Mouse (Mus musculus) hindbrain, embryonic 11.5 days (tissue): Measurements from ENCODE around the gene Creb3l4. TPM values are rescaled to one million over a fixed set of nuclear protein-coding genes. Genes with fewer than 3 reads are reported as not detected.

ENCODE experiments used
- ATAC-seq: fragments of 200-750 bp; cut with Nextera tagmentation; 2 replicates; pipeline ENCODE4 v1.8.0; 2017; ENCODE audit warnings: mild to moderate bottlenecking, moderate TSS enrichment, moderate library complexity; ENCODE audit not compliant: low FRiP score
- DNase-seq: peaks from one replicate; pipeline ENCODE4 v3.0.0-alpha.2; 2015; ENCODE audit warnings: low spot score
- H3K27ac ChIP-seq: fragments of 300-500 bp; sonication (generic); 2 replicates; pipeline ENCODE4 v1.5.1; 2014; ENCODE audit warnings: mild to moderate bottlenecking, low read depth, low read length
- H3K27me3 ChIP-seq: fragments of 300-500 bp; sonication (generic); 2 replicates; pipeline ENCODE4 v1.6.1; 2014; ENCODE audit warnings: mild to moderate bottlenecking, low read length, moderate library complexity, mixed read lengths; ENCODE audit not compliant: control insufficient read depth, insufficient read depth
- H3K36me3 ChIP-seq: fragments of 300-500 bp; sonication (generic); 2 replicates; pipeline ENCODE4 v1.6.1; 2014; ENCODE audit warnings: mild to moderate bottlenecking, low read length, moderate library complexity, mixed read lengths; ENCODE audit not compliant: control insufficient read depth, insufficient read depth
- H3K4me1 ChIP-seq: fragments of 300-500 bp; sonication (generic); replicated peaks from 2 replicates; pipeline ENCODE4 v1.6.1; 2014; ENCODE audit warnings: low read length, mixed read lengths; ENCODE audit not compliant: control insufficient read depth, insufficient read depth
- H3K4me2 ChIP-seq: fragments of 300-500 bp; sonication (generic); replicated peaks from 2 replicates; pipeline ENCODE4 v1.6.1; 2014; ENCODE audit warnings: mild to moderate bottlenecking, low read depth, low read length
- H3K4me3 ChIP-seq: fragments of 300-500 bp; sonication (generic); 2 replicates; pipeline ENCODE4 v1.5.1; 2014; ENCODE audit warnings: low read depth, low read length
- H3K9ac ChIP-seq: fragments of 300-500 bp; sonication (generic); 2 replicates; pipeline ENCODE4 v1.6.1; 2014; ENCODE audit warnings: low read depth, low read length
- H3K9me3 ChIP-seq: fragments of 300-500 bp; sonication (generic); 2 replicates; pipeline ENCODE4 v1.6.1; 2016; ENCODE audit warnings: low read length; ENCODE audit not compliant: control insufficient read depth
- WGBS: fragments of 180-500 bp; shearing (Covaris S2); extraction: QIAGEN DNeasy Blood & Tissue Kit; methylation state at CpG from one replicate; pipeline ENCODE4 v1.1.7; 2014; 5-methylcytosine and 5-hydroxymethylcytosine counted together
- polyA plus RNA-seq: library from polyadenylated mRNA; unstranded; fragments of >200 nt; fragmentation: Nextera tagmentation; extraction: Ambion mirVana; gene quantifications from 2 replicates; pipeline ENCODE4 v1.2.1, GENCODE M21; 2014

Gene Creb3l4
- polyA plus RNA-seq, 1 experiment from 2014 or later, result 4.9 TPM

DNA sequence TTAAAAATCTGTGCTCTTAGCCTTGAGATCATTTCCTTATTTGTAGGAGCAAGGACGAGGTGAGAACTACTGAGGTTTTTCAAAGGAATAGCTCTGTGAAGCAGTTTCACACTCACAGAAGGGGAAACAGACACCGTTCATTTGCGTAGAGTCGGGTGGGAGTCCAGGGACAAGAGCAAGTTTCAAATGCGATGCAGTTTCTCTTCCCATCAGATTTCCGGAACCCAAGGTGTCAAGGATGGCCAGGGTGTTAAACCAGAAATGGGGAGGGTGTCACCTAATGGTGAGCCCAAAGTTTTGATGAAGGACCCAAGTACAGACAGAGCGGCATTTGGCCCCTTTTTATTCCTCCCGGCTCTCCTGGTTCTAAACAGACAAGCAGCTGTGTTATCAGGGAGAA, 12.2 kb downstream of the Creb3l4 start:
- Histone ChIP-seq H3K4me2 (peak overlapping the region; percentile 78), H3K4me3 (peak overlapping the region; percentile 79), H3K36me3 (peaks cover 3% of the 10 kb centered on the region; the same call in 1 of the 2 replicates), H3K9ac (peak overlapping the region; percentile 80; the same call in 1 of the 2 replicates), H3K27ac (no peak overlapping the region), H3K9me3 (no peaks in the 10 kb centered on the region), H3K27me3 (no peaks in the 10 kb centered on the region), H3K4me1 (no peaks in the 10 kb centered on the region)
- no peak for ATAC-seq
- DNase-seq, result no peak
- 16% methylated on average over 8 of the region's 8 CpGs for WGBS

DNA sequence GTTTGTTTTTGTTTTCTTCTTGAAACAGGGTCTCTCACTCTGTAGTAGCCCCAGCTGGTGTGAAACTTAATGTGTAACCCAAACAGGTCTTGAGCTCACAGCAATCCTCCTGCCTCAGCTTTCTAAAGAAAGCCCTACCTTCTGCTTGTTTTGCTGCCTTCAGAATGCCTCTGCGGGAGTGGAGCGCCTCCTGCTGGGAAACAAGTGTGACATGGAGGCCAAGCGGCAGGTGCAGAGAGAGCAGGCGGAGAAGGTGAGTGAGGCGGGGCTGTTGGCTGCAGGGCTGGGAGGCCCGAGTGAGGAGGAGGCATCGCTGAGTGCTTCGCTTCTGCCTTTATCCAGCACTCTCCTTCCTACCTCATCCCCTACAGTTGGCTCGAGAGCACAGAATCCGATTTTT, 19.0 kb downstream of the Creb3l4 start:
- Histone ChIP-seq H3K27ac (no peak overlapping the region), H3K4me3 (no peak overlapping the region), H3K27me3 (no peaks in the 10 kb centered on the region), H3K4me2 (no peak overlapping the region), H3K36me3 (no peaks in the 10 kb centered on the region), H3K9me3 (no peaks in the 10 kb centered on the region), H3K9ac (no peak overlapping the region), H3K4me1 (no peaks in the 10 kb centered on the region)
- no peak for ATAC-seq
- WGBS, result 79% methylated on average over 10 of the region's 10 CpGs
- DNase-seq, result no peak

DNA sequence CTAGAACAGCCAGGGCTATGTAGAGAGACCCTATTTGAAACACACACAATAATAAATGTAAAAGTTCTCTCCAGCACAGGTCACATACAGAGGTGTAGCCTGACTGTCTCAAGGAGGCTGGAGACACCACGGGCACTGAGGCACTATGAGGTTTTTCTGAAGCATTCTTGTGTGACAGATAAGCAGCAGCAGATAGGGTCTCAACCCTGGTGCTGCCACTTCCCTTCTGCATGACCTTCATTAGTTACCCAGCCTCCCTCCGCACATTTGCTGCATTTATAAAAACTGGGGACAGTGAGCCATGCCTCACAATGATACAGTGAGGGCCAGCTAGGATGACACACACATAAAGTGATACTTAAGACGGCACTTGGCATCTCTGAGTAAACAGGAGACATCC, 20.4 kb downstream of the Creb3l4 start:
- no peaks in the 10 kb centered on the region for H3K4me1 ChIP-seq
- H3K36me3 ChIP-seq, result no peaks in the 10 kb centered on the region
- H3K4me3 ChIP-seq, result no peak overlapping the region
- no peak overlapping the region for H3K9ac ChIP-seq
- 78% methylated on average over 3 of the region's 3 CpGs for WGBS
- no peak for DNase-seq
- H3K4me2 ChIP-seq, result no peak overlapping the region
- no peak overlapping the region for H3K27ac ChIP-seq
- H3K9me3 ChIP-seq, result no peaks in the 10 kb centered on the region
- no peak for ATAC-seq
- H3K27me3 ChIP-seq, result no peaks in the 10 kb centered on the region

DNA sequence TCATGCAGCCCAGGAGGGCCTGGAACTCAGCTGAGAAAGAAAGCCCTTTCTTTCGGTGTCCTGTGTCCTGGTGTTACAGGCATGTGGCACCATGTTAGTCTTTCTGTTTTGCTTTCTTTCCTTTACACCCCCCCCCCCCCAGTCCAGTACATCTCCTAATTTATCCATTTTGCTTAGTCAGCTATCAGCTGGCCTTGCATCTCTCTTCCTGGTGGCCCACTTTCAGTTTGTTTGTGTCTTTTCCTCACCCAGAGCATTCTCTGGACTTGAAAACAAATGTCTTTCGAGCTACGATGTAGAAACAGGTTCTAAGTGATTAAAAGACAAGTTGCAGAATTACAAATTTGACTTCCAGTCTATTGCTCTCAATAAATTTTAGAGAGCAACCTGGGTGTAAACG, 20.9 kb downstream of the Creb3l4 start:
- no peak for DNase-seq
- H3K27me3 ChIP-seq, result no peaks in the 10 kb centered on the region
- no peak overlapping the region for H3K4me3 ChIP-seq
- H3K9me3 ChIP-seq, result no peaks in the 10 kb centered on the region
- H3K4me2 ChIP-seq, result no peak overlapping the region
- WGBS, result 84% methylated on average over 4 of the region's 4 CpGs
- ATAC-seq, result no peak
- no peaks in the 10 kb centered on the region for H3K36me3 ChIP-seq
- no peak overlapping the region for H3K27ac ChIP-seq
- no peaks in the 10 kb centered on the region for H3K4me1 ChIP-seq
- H3K9ac ChIP-seq, result no peak overlapping the region

DNA sequence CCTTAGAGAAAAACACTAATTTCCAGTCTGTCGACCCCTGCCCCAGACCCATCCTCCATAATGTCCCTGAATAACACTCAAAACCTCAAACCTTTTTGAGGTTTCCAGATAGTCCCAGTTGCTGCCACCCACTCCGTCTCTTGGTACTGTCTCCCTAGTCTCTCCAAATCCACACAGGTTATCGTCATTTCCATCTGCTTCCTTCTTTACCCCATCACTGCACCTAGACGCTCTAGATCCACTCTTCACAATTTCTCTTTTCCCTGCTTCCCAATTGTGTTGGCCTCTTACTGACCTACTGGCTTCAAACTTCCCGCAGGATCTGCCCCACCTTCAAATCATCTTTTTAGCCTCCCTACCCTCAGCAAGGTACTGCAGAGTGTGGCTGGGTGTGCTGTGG, 22.2 kb downstream of the Creb3l4 start:
- Histone ChIP-seq H3K27me3 (no peaks in the 10 kb centered on the region), H3K36me3 (no peaks in the 10 kb centered on the region), H3K9ac (peak overlapping the region; percentile 68), H3K4me2 (peak overlapping the region; percentile 76), H3K27ac (no peak overlapping the region), H3K4me3 (peak overlapping the region; percentile 36), H3K9me3 (no peaks in the 10 kb centered on the region), H3K4me1 (no peaks in the 10 kb centered on the region)
- WGBS, result 24% methylated on average over 5 of the region's 5 CpGs
- ATAC-seq (no peak), DNase-seq (no peak)

DNA sequence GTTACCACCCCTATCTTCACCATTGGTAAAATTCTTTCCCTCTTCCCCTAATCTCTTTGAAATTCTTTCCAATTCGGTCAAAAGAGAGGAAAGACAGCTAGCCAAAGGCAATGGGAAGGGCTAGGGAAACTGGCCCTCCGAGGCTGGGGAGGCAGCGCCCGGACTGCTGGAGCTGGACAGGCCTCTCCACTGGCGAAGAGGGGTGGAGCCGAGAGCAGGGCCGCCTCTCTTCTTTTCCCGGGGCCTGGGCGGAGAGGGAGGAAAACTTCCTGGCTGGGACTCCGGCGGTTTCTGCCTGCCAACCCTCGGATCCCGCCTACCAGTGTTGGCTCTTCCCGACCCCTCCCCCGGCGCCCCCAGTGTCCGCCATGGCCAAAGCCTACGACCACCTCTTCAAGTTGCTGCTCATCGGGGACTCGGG, 22.8 kb downstream of the Creb3l4 start:
- no peaks in the 10 kb centered on the region for H3K27me3 ChIP-seq
- DNase-seq, result peak; percentile 67
- H3K4me1 ChIP-seq, result no peaks in the 10 kb centered on the region
- H3K4me3 ChIP-seq, result peak overlapping the region; percentile 36
- H3K4me2 ChIP-seq, result peak overlapping the region; percentile 76
- WGBS, result 0% methylated on average over 20 of the region's 20 CpGs
- ATAC-seq, result peak; percentile 72
- no peaks in the 10 kb centered on the region for H3K36me3 ChIP-seq
- H3K9me3 ChIP-seq, result no peaks in the 10 kb centered on the region
- peak overlapping the region; percentile 61; the same call in 1 of the 2 replicates for H3K27ac ChIP-seq
- H3K9ac ChIP-seq, result peak overlapping the region; percentile 68

DNA sequence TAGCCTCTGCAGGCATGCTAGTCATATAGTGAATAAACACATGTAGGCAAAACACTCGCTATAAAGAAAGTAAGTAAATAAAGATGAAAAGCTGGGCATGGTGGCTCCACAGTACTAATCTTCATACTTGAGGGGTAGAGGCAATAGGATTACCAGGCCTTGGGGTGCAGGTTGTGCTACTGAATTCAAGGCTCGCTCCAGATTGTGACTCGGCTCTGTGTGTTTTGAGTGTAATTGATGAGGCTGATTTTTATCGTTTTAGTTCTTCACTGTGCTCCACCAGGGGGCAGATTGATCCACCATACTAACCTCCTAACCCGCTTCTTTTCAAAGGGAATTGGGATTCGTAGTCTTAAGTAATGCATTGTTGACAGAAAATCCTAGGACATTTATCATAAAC, 23.2 kb downstream of the Creb3l4 start:
- 15% methylated on average over 6 of the region's 6 CpGs for WGBS
- H3K27me3 ChIP-seq, result no peaks in the 10 kb centered on the region
- H3K36me3 ChIP-seq, result no peaks in the 10 kb centered on the region
- H3K4me2 ChIP-seq, result peak overlapping the region; percentile 76
- H3K9me3 ChIP-seq, result no peaks in the 10 kb centered on the region
- peak overlapping the region; percentile 61; the same call in 1 of the 2 replicates for H3K27ac ChIP-seq
- H3K4me3 ChIP-seq, result peak overlapping the region; percentile 36
- DNase-seq (peak; percentile 77), ATAC-seq (peak; percentile 57)
- no peaks in the 10 kb centered on the region for H3K4me1 ChIP-seq
- peak overlapping the region; percentile 68 for H3K9ac ChIP-seq

DNA sequence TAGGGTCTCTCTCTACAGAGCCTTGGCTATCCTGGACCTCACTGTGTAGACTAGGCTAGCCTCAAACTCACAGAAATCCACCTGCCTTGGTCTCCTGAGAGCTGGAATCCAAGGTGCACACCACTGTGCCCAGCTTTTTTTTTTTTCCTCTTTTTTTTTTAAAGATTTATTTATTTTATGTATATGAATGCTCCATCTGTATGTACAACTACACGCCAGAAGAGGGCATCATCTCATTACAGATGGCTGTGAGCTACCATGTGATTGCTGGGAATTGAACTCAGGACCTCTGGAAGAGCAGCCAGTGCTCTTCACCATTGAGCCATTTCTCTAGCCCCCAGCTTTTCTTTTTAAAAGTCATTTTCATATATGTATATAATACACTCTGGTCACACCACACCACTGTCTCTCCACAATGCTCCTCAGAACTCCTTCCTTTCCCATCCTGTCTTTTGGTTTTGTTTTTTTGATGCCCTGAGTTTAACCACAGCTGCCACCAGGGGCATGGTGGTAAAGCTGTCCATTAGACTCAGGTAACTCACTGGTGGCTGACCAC, 27.4 kb downstream of the Creb3l4 start:
- Histone ChIP-seq H3K9ac (no peak overlapping the region), H3K27me3 (no peaks in the 10 kb centered on the region), H3K9me3 (no peaks in the 10 kb centered on the region), H3K4me1 (peaks cover 9% of the 10 kb centered on the region), H3K4me2 (no peak overlapping the region), H3K4me3 (no peak overlapping the region), H3K36me3 (peaks cover 6% of the 10 kb centered on the region), H3K27ac (no peak overlapping the region)
- WGBS, result 38% methylated on average over 1 of the region's 1 CpGs
- ATAC-seq (no peak), DNase-seq (no peak)

DNA sequence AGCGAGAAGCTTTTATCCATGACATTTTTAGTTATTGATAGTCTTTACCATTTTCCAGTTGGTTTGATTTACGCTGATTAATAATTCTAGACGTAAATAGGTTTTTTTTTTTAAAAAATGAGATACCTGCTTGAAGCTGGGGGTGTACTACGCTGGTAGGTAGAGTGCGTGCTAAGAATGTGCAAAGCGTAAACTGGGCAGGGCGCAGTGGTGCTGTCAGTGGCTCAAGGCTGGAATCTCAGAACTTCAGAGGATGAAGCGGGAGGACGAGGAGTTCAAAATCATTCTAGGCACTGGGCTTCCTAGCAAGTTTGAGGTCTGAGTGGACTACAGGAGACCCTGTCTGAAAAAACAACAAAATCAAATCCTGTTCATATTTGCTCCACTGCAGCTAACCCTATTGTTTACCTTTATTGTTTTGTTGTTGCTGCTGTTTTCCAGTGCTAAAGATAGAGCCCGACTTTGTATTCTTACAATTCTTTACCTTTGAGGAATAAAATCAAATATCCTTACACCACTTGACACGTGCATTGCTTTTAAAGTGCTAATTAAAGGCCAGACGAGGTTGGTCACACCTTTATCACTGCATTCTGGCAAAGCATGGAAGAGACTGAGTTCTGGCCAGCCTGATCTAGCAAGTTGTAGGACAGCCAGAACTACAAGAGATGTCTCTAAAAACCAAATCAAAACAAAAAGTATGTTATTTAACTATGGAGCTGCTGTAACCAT, 29.2 kb downstream of the Creb3l4 start:
- peak; percentile 63 for ATAC-seq

More for the DNA sequence above, 29.2 kb downstream of the Creb3l4 start:
- WGBS, result 15% methylated on average over 12 of the region's 12 CpGs
- Histone ChIP-seq H3K9me3 (no peaks in the 10 kb centered on the region), H3K36me3 (peaks cover 11% of the 10 kb centered on the region), H3K4me3 (peak overlapping the region; percentile 77), H3K4me1 (peaks cover 9% of the 10 kb centered on the region), H3K4me2 (peak overlapping the region; percentile 44), H3K27me3 (no peaks in the 10 kb centered on the region), H3K27ac (no peak overlapping the region), H3K9ac (peak overlapping the region; percentile 3; the same call in 1 of the 2 replicates)
- no peak for DNase-seq
